Mouse (Mus musculus) CH12.LX (cell line): ENCODE results near the gene Gm20388. TPM values are rescaled to one million over a fixed set of nuclear protein-coding genes. Genes with fewer than 3 reads are reported as not detected.

ENCODE experiments used
- DNase-seq: peaks from one replicate; pipeline ENCODE4 v3.0.0-alpha.2; 2013; ENCODE audit errors: extremely low read depth
- H3K27ac ChIP-seq: 2 replicates; pipeline ENCODE4 v1.5.1; 2012; ENCODE audit warnings: low read depth, mild to moderate bottlenecking, control low read depth, moderate library complexity; ENCODE audit not compliant: insufficient read depth
- H3K27me3 ChIP-seq: replicated peaks from 2 replicates; pipeline ENCODE3; 2012; ENCODE audit warnings: inconsistent platforms
- H3K36me3 ChIP-seq, 2 experiments: replicated peaks in 1 of 2; 2 replicates each; pipeline versions ENCODE3 to v1.6.1; 2012; ENCODE audit warnings: inconsistent platforms in 1 of 2, low read length in 1 of 2, mild to moderate bottlenecking in 1 of 2, mixed read lengths in 1 of 2, moderate library complexity in 1 of 2; ENCODE audit not compliant: control insufficient read depth in 1 of 2, insufficient read depth in 1 of 2
- H3K4me1 ChIP-seq, 2 experiments: 2 replicates each; pipeline ENCODE4 v1.6.1; 2012; ENCODE audit warnings: inconsistent platforms in 1 of 2, moderate library complexity in 1 of 2; ENCODE audit not compliant: insufficient read depth in 2 of 2, control insufficient read depth in 1 of 2
- H3K4me2 ChIP-seq: 2 replicates; pipeline ENCODE4 v1.6.1; 2012; ENCODE audit warnings: low read depth, mild to moderate bottlenecking, control low read depth; ENCODE audit not compliant: poor library complexity, insufficient read depth, severe bottlenecking
- H3K4me3 ChIP-seq, 3 experiments: fragments of 150-350 bp in 1 of 3; sonication (generic) in 1 of 3; replicated peaks in 1 of 3; 2 replicates each; pipeline versions ENCODE3 to v1.5.1; 2011 to 2012; ENCODE audit warnings: low read depth in 2 of 3, low read length in 2 of 3, mild to moderate bottlenecking in 2 of 3, moderate library complexity in 2 of 3, control low read depth in 1 of 3, improper control_type of control experiment in 1 of 3, inconsistent platforms in 1 of 3, mixed read lengths in 1 of 3; ENCODE audit not compliant: poor library complexity in 1 of 3
- H3K79me2 ChIP-seq: replicated peaks from 2 replicates; pipeline ENCODE4 v1.6.1; 2012; ENCODE audit warnings: mild to moderate bottlenecking, moderate library complexity; ENCODE audit not compliant: control insufficient read depth, poor library complexity, insufficient read depth, severe bottlenecking; ENCODE audit errors: extremely low read depth
- H3K9ac ChIP-seq: 2 replicates; pipeline ENCODE4 v1.6.1; 2012; ENCODE audit warnings: low read depth, mild to moderate bottlenecking, control low read depth, moderate library complexity; ENCODE audit not compliant: insufficient read depth
- H3K9me3 ChIP-seq: replicated peaks from 2 replicates; pipeline ENCODE3; 2012; ENCODE audit warnings: low read length, inconsistent platforms, mixed read lengths
- CHD1 ChIP-seq: IDR thresholded peaks from 2 replicates; pipeline ENCODE4 v1.6.1; 2012; ENCODE audit warnings: low read depth, low read length, improper control_type of control experiment, inconsistent platforms
- ELF1 ChIP-seq: IDR thresholded peaks from 2 replicates; pipeline ENCODE4 v1.6.1; 2014; ENCODE audit warnings: low read depth, mild to moderate bottlenecking, inconsistent platforms, low read length, improper control_type of control experiment
- GABPA ChIP-seq: IDR thresholded peaks from 2 replicates; pipeline ENCODE4 v1.6.1; 2012; ENCODE audit warnings: low read depth, low read length, improper control_type of control experiment, inconsistent platforms; ENCODE audit not compliant: insufficient replicate concordance
- IRF4 ChIP-seq: IDR thresholded peaks from 2 replicates; pipeline ENCODE4 v1.6.1; 2014; ENCODE audit warnings: low read depth, mild to moderate bottlenecking, inconsistent platforms, low read length, improper control_type of control experiment
- JUND ChIP-seq: conservative IDR thresholded peaks from 2 replicates; pipeline ENCODE4 v1.6.1; 2011; ENCODE audit warnings: low read depth, low read length, improper control_type of control experiment
- KAT2A ChIP-seq: IDR thresholded peaks from 2 replicates; pipeline ENCODE4 v1.6.1; 2012; ENCODE audit warnings: low read length, improper control_type of control experiment, inconsistent platforms; ENCODE audit not compliant: insufficient replicate concordance
- MEF2A ChIP-seq: IDR thresholded peaks from 2 replicates; pipeline ENCODE4 v1.6.1; 2014; ENCODE audit warnings: low read depth, mild to moderate bottlenecking, inconsistent platforms, low read length, improper control_type of control experiment, borderline replicate concordance
- MYC ChIP-seq: IDR thresholded peaks from 2 replicates; pipeline ENCODE4 v1.6.1; 2011; ENCODE audit warnings: low read depth, mild to moderate bottlenecking, improper control_type of control experiment, low read length
- NELFE ChIP-seq: IDR thresholded peaks from 2 replicates; pipeline ENCODE4 v1.6.1; 2011; ENCODE audit warnings: low read depth, low read length, improper control_type of control experiment
- PAX5 ChIP-seq: IDR thresholded peaks from 2 replicates; pipeline ENCODE4 v1.6.1; 2012; ENCODE audit warnings: low read length, inconsistent platforms, mixed read lengths
- TCF12 ChIP-seq: IDR thresholded peaks from 2 replicates; pipeline ENCODE4 v1.6.1; 2014; ENCODE audit warnings: low read depth, mild to moderate bottlenecking, inconsistent platforms, low read length, improper control_type of control experiment
- USF2 ChIP-seq: conservative IDR thresholded peaks from 2 replicates; pipeline ENCODE4 v1.6.1; 2011; ENCODE audit warnings: low read depth, low read length, improper control_type of control experiment
- ZC3H11A ChIP-seq: IDR thresholded peaks from 2 replicates; pipeline ENCODE4 v1.6.1; 2012; ENCODE audit warnings: low read depth, mild to moderate bottlenecking, inconsistent platforms, low read length, improper control_type of control experiment
- ZKSCAN1 ChIP-seq: IDR thresholded peaks from 2 replicates; pipeline ENCODE4 v1.6.1; 2012; ENCODE audit warnings: low read depth, inconsistent platforms, low read length, improper control_type of control experiment, borderline replicate concordance
- ZMIZ1 ChIP-seq: IDR thresholded peaks from 2 replicates; pipeline ENCODE4 v1.6.1; 2012; ENCODE audit warnings: low read depth, mild to moderate bottlenecking, inconsistent platforms, low read length, improper control_type of control experiment
- ZNF384 ChIP-seq: IDR thresholded peaks from 2 replicates; pipeline ENCODE4 v1.6.1; 2012; ENCODE audit warnings: low read depth, low read length, improper control_type of control experiment, inconsistent platforms
- dilution Hi-C: fragments of 300-500 bp; cut with MboI; formaldehyde crosslinking; loops from 2 replicates; pipeline ENCODE4 v1.14.3; 2020; ENCODE audit warnings: low sequenced_read_pairs; ENCODE audit not compliant: extremely low pct_unique_long_range_greater_than_20kb, extremely low pct_ligation_motif_present
- in situ Hi-C: fragments of 300-500 bp; cut with MboI; formaldehyde crosslinking; loops from 3 replicates; pipeline ENCODE4 v1.14.3; 2019; ENCODE audit warnings: low sequenced_read_pairs, low pct_ligation_motif_present, low pct_unique_long_range_greater_than_20kb, mixed read lengths
- polyA plus RNA-seq: library from polyadenylated mRNA; unstranded; fragments of >175 nt; gene quantifications from 2 replicates; pipeline ENCODE4 v1.2.1, GENCODE M21; 2012; ENCODE audit warnings: low read depth; ENCODE audit not compliant: insufficient read length
- total RNA-seq, 2 experiments: library from RNA; depleted of rRNA; stranded (reverse); fragments of 300-350 nt in 1 of 2; fragments of >200 nt in 1 of 2; gene quantifications; 2 replicates each; pipeline ENCODE4 v1.2.3; 2012 to 2014

Gene Gm20388
- total and polyA plus RNA-seq, 3 experiments, result 14.8 to 26.3 (median 22.2) TPM

- DNase-seq, result no peak
- H3K9ac ChIP-seq, result no peak overlapping the region
- no peaks in the 10 kb centered on the region for H3K79me2 ChIP-seq
- H3K27ac ChIP-seq, result no peak overlapping the region
- H3K4me2 ChIP-seq, result no peak overlapping the region
- H3K27me3 ChIP-seq, result peaks cover 79% of the 10 kb centered on the region
- dilution Hi-C loops, result no loop called here
- TF ChIP-seq IRF4, result no peak
- TF ChIP-seq ELF1, result no peak
- TF ChIP-seq ZMIZ1, result no peak
- TF ChIP-seq USF2, result no peak
- TF ChIP-seq CHD1, result no peak
- TF ChIP-seq ZKSCAN1, result no peak
- no peak for TF ChIP-seq TCF12
- TF ChIP-seq JUND, result no peak
- TF ChIP-seq PAX5, result no peak
- TF ChIP-seq ZC3H11A, result no peak
- TF ChIP-seq NELFE, result no peak
- TF ChIP-seq MYC, result no peak
- no peak for TF ChIP-seq ZNF384
- in situ Hi-C loops, result no loop called here
- no peaks in the 10 kb centered on the region for H3K36me3 ChIP-seq
- H3K4me1 ChIP-seq, result no peaks in the 10 kb centered on the region
- no peaks in the 10 kb centered on the region for H3K9me3 ChIP-seq
- no peak overlapping the region for H3K4me3 ChIP-seq
Measured at GRCm38 (mm10) chr8:120026199-120026598, 115.6 kb downstream of the Gm20388 start.

- H3K27ac ChIP-seq, result no peak overlapping the region
- H3K27me3 ChIP-seq, result peaks cover 71% of the 10 kb centered on the region
- no peak for DNase-seq
- no peaks in the 10 kb centered on the region for H3K9me3 ChIP-seq
- no peaks in the 10 kb centered on the region for H3K4me1 ChIP-seq
- no peak for TF ChIP-seq MEF2A
- TF ChIP-seq CHD1, result no peak
- TF ChIP-seq TCF12, result no peak
- no peak for TF ChIP-seq IRF4
- TF ChIP-seq GABPA, result no peak
- TF ChIP-seq KAT2A, result no peak
- H3K36me3 ChIP-seq, result no peaks in the 10 kb centered on the region
- dilution Hi-C loops, result no loop called here
- in situ Hi-C loops, result no loop called here
- H3K4me2 ChIP-seq, result no peak overlapping the region
- H3K79me2 ChIP-seq, result no peaks in the 10 kb centered on the region
- no peak overlapping the region for H3K9ac ChIP-seq
- H3K4me3 ChIP-seq, result no peak overlapping the region
Measured at GRCm38 (mm10) chr8:120026991-120027390, 116.3 kb downstream of the Gm20388 start.
